Mouse (Mus musculus) R1 (cell line): ENCODE results near the gene Cdk15.

Experiments
- DNase-seq: peaks from one replicate; pipeline ENCODE4 v3.0.0-alpha.2; 2018; ENCODE audit warnings: low read depth, low spot score

Cdk15 gene

GRCm38 (mm10) chr1:59272189-59272588, 15.5 kb downstream of the Cdk15 start:
- no peak for DNase-seq

GRCm38 (mm10) chr1:59285880-59286279, 29.2 kb downstream of the Cdk15 start:
- no peak for DNase-seq

GRCm38 (mm10) chr1:59286316-59286850, 29.7 kb downstream of the Cdk15 start:
- peak; percentile 69 for DNase-seq

- DNase-seq: no peak
Measured at GRCm38 (mm10) chr1:59287733-59288132, 31.0 kb downstream of the Cdk15 start.

- DNase-seq: no peak
Measured at GRCm38 (mm10) chr1:59291652-59292051, 34.9 kb downstream of the Cdk15 start.

GRCm38 (mm10) chr1:59295769-59296168, 39.1 kb downstream of the Cdk15 start:
- DNase-seq: no peak

- no peak for DNase-seq
Measured at GRCm38 (mm10) chr1:59297167-59297566, 40.5 kb downstream of the Cdk15 start.

GRCm38 (mm10) chr1:59298491-59299090, 41.9 kb downstream of the Cdk15 start:
- DNase-seq: no peak

GRCm38 (mm10) chr1:59307310-59307709, 50.6 kb downstream of the Cdk15 start:
- DNase-seq: no peak

GRCm38 (mm10) chr1:59311292-59311885, 54.7 kb downstream of the Cdk15 start:
- DNase-seq: no peak

- DNase-seq: peak; percentile 18
Measured at GRCm38 (mm10) chr1:59312187-59313153, 55.8 kb downstream of the Cdk15 start.

- no peak for DNase-seq
Measured at GRCm38 (mm10) chr1:59313154-59313940, 56.6 kb downstream of the Cdk15 start.

GRCm38 (mm10) chr1:59315057-59315807, 58.5 kb downstream of the Cdk15 start:
- DNase-seq: peak; percentile 19

- DNase-seq: no peak
Measured at GRCm38 (mm10) chr1:59316031-59316385, 59.3 kb downstream of the Cdk15 start.

- DNase-seq: peak; percentile 73
Measured at GRCm38 (mm10) chr1:59316386-59317051, 59.8 kb downstream of the Cdk15 start.

GRCm38 (mm10) chr1:59317397-59317796, 60.7 kb downstream of the Cdk15 start:
- no peak for DNase-seq

GRCm38 (mm10) chr1:59318878-59319277, 62.2 kb downstream of the Cdk15 start:
- DNase-seq: no peak

- no peak for DNase-seq
Measured at GRCm38 (mm10) chr1:59321076-59321879, 64.6 kb downstream of the Cdk15 start.
